Comparison of ENCODE assay signal across 10 mouse cellular contexts in genomic region chr6:149155031-149155841, GRCm38 (mm10). TPM values are rescaled to one million over a fixed set of nuclear protein-coding genes. Genes with fewer than 3 reads are reported as not detected.
A peak's percentile ranks its signal among the peaks of the same experiment; 100 is the strongest.
DNase-seq lines count a peak whose midpoint lies in the region; ATAC-seq and TF ChIP-seq lines count a peak whose summit lies in the region.
"Had no signal": no experiment of that assay in that cellular context is flagged by ENCODE, and none has a peak within 500 bp of the region (broad histone marks: within the 10 kb centered on the region; RNA-seq: fewer than 3 reads in every experiment).

No protein-coding gene starts in this region.

- 0 out of 2 replicates have a peak overlapping the region, but pooled peaks have one; percentile 15 for H3K27ac ChIP-seq in limb, embryonic 10.5 days
- H3K27ac ChIP-seq in thymus, adult 2 months (ENCODE audit: control insufficient read depth, insufficient read depth, low read length) = no peak overlapping the region
- H3K27ac ChIP-seq: limb, embryonic 13.5 days had no signal

- peaks cover 59% of the 10 kb centered on the region for H3K36me3 ChIP-seq in limb, embryonic 10.5 days
- H3K36me3 ChIP-seq in thymus, adult 2 months (ENCODE audit: control insufficient read depth, insufficient read depth, low read length) = no peaks in the 10 kb centered on the region; the same call in 1 of the 2 replicates

- no peak for TF ChIP-seq POLR2A in thymus, adult 2 months (IDR thresholded peaks at IDR 0.05; ENCODE audit: control insufficient read depth, extremely low read depth, insufficient read depth, low read length, poor library complexity)

- no peak overlapping the region for H3K4me3 ChIP-seq in limb, embryonic 10.5 days
- H3K4me3 ChIP-seq in thymus, adult 2 months (ENCODE audit: control insufficient read depth, insufficient read depth, low read length) = no peak overlapping the region
- H3K4me3 ChIP-seq: limb, embryonic 13.5 days had no signal

- no peaks in the 10 kb centered on the region for H3K9me3 ChIP-seq in limb, embryonic 10.5 days (replicated peaks)
- H3K9me3 ChIP-seq: limb, embryonic 13.5 days had no signal

- no peak for ATAC-seq in cerebellum, adult (ENCODE audit: insufficient number of reproducible peaks, low FRiP score, low TSS enrichment)

- TF ChIP-seq CTCF in thymus, adult 2 months (IDR thresholded peaks at IDR 0.05; ENCODE audit: borderline replicate concordance, control insufficient read depth, extremely low read depth, insufficient read depth, low read length, poor library complexity) = no peak

- peaks cover 16% of the 10 kb centered on the region for H3K4me1 ChIP-seq in limb, embryonic 10.5 days
- H3K4me1 ChIP-seq in thymus, adult 2 months (replicated peaks; ENCODE audit: control insufficient read depth, insufficient read depth, low read length) = no peaks in the 10 kb centered on the region
- H3K4me1 ChIP-seq: limb, embryonic 13.5 days had no signal

- DNase-seq in cerebellum, postnatal 10 days = peak; percentile 11 to 19
- DNase-seq in kidney, adult 18-20 months = peak; percentile 44
- DNase-seq in kidney, postnatal 10 days = no peak
- DNase-seq in NIH3T3 (ENCODE audit: low read depth) = peak; percentile 35
- no peak for DNase-seq in limb, embryonic 10.5 days (ENCODE audit: low spot score)
- DNase-seq in spleen, postnatal 14 days (ENCODE audit: low spot score in 2 of 2) = no peak
- no peak for DNase-seq in thymus, adult 2 months
- DNase-seq: cerebellum, adult 9-10 months had no signal

- no peaks in the 10 kb centered on the region for H3K27me3 ChIP-seq in limb, embryonic 10.5 days (ENCODE audit: low read depth, poor library complexity, severe bottlenecking)
- no peaks in the 10 kb centered on the region for H3K27me3 ChIP-seq in thymus, adult 2 months (ENCODE audit: control insufficient read depth, insufficient read depth, low read length)
- H3K27me3 ChIP-seq: limb, embryonic 13.5 days had no signal

- WGBS in limb, embryonic 10.5 days = 57% methylated on average over 3 of the region's 3 CpGs
- WGBS in thymus, adult 2 months = 76% methylated on average over 3 of the region's 3 CpGs

RNA-seq across cellular contexts. Expression of gene Etfbkmt, which starts 15.6 kb away (rescaled TPM):
- polyA plus RNA-seq in limb, embryonic 10.5 days (2016; fragmentation: Nextera tagmentation; extraction: Ambion mirVana) = 14.4 and 15.8 TPM in 2 replicates
- 5.1 and 6.2 TPM in 2 replicates for polyA plus RNA-seq in thymus, adult 2 months (2012; rRNA removed)

RNA-seq across cellular contexts. Expression of gene Gm10203, which starts 25.3 kb away (rescaled TPM):
- not detected in 2 replicates for polyA plus RNA-seq in limb, embryonic 10.5 days (2016; fragmentation: Nextera tagmentation; extraction: Ambion mirVana)
- not detected in 2 replicates for polyA plus RNA-seq in thymus, adult 2 months (2012; rRNA removed)
- polyA plus RNA-seq: limb, embryonic 13.5 days had no signal

RNA-seq across cellular contexts. Expression of gene Amn1, which starts 33.3 kb away (rescaled TPM):
- 39.5 and 44.0 TPM in 2 replicates for polyA plus RNA-seq in limb, embryonic 10.5 days (2016; fragmentation: Nextera tagmentation; extraction: Ambion mirVana)
- 7.4 and 11.3 TPM in 2 replicates for polyA plus RNA-seq in thymus, adult 2 months (2012; rRNA removed)

RNA-seq across cellular contexts. Expression of gene Dennd5b, which starts 53.8 kb away (rescaled TPM):
- 7.6 and 8.7 TPM in 2 replicates for polyA plus RNA-seq in limb, embryonic 10.5 days (2016; fragmentation: Nextera tagmentation; extraction: Ambion mirVana)
- polyA plus RNA-seq in thymus, adult 2 months (2012; rRNA removed) = 1.6 and 1.7 TPM in 2 replicates

Comparison
In these comparisons a context has a peak if more than half of its experiments do, and no peak if none do; other contexts are left out.
1. DNase-seq: peak in cerebellum, postnatal 10 days (2 of 2), kidney, adult 18-20 months (single experiment) and NIH3T3 (single experiment); none in kidney, postnatal 10 days (single experiment), limb, embryonic 10.5 days (single experiment), spleen, postnatal 14 days (0 of 2) and thymus, adult 2 months (single experiment).